Mouse (Mus musculus): ENCODE measurements at regions not wholly inside any gene's neighbourhood (a gene's known extent, or its start where the extent isn't known, plus 50 kb on each side); places are given as distances from the start of the nearest gene placed in this dataset.

GRCm38 (mm10) chr14:61737504-61738040, 130.3 kb downstream of the Kcnrg start:
- TF ChIP-seq CTCF (IDR thresholded peaks at IDR 0.05) (no peak), EP300 (IDR thresholded peaks at IDR 0.05) (no peak)
